Mouse (Mus musculus) embryonic stem cell, embryonic (primary cell): Measurements from ENCODE around the gene Unk.

Source experiments
- CTCF ChIA-PET, 4 experiments: fragments of 300-600 bp in 2 of 4; fragments of 350-600 bp in 2 of 4; sonication (Branson Sonifier 250); formaldehyde crosslinking; loops; one replicate each; lab custom pipeline; 2022; ENCODE audit warnings: inconsistent platforms in 2 of 4; lab: Charles Lee
- POLR2A ChIA-PET, 4 experiments: fragments of 300-600 bp in 2 of 4; fragments of 350-600 bp in 2 of 4; sonication (Branson Sonifier 250); formaldehyde crosslinking; loops; one replicate each; lab custom pipeline; 2022; ENCODE audit warnings: antibody characterized with exemption in 4 of 4, inconsistent platforms in 1 of 4; lab: Charles Lee

Gene Unk

DNA sequence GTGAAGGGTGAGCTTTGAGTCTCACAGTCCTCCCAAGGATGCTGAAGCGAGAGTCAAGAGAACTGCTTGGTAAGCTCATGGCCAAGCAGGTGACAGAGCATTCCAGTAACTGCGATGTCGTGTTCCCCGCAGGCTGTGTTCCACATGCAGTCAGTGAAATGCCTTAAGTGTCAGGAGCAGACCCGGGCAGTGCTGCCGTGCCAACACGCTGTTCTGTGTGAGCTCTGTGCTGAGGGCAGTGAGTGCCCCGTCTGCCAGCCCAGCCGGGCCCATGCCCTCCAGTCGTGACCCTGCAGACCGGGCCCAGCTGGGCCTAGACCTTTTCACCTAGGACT, 29.5 kb downstream of the Unk start:
- CTCF ChIA-PET, result no interaction called here
- POLR2A ChIA-PET, result interaction anchor here (0.8 to 8.4 kb wide), 16 partner anchors 9 to 147 kb away, joined by 3 to 81 read pairs (median 4); partner anchors contain the start of genes Unc13d (in 2 of the 4) and Galk1 (in 1 of the 4)

DNA sequence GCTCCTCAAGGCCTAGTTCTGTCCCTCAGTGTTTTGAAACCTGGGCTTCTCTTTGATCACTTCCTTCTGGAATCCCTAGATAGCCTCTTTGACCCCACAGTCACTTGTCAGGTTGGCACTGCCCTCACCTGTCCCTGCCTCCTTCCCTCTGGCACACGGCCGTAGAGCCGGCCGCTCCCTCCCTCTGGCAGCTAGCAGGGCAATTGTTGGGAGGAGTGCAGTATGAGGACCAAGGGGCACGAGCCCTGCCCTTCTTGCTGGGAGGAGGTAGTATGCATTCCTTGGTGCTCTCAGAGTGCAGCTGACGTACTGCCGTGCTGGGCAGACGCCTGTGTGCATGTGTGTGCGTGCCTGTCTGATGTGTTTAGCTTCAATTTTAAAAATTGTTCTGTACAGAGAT, 30.5 kb downstream of the Unk start:
- POLR2A ChIA-PET, result interaction anchor here in 3 of 4 experiments (0.6 to 8.4 kb wide), 15 partner anchors 9 to 49 kb away, joined by 3 to 81 read pairs (median 4); partner anchors contain the start of genes Galk1 (in 1 of the 3) and Unc13d (in 1 of the 3)
- CTCF ChIA-PET, result interaction anchor here in 1 of 4 experiments (0.7 kb wide), 1 partner anchor 1462 kb away, joined by 3 read pairs; no protein-coding TSS in a partner anchor

DNA sequence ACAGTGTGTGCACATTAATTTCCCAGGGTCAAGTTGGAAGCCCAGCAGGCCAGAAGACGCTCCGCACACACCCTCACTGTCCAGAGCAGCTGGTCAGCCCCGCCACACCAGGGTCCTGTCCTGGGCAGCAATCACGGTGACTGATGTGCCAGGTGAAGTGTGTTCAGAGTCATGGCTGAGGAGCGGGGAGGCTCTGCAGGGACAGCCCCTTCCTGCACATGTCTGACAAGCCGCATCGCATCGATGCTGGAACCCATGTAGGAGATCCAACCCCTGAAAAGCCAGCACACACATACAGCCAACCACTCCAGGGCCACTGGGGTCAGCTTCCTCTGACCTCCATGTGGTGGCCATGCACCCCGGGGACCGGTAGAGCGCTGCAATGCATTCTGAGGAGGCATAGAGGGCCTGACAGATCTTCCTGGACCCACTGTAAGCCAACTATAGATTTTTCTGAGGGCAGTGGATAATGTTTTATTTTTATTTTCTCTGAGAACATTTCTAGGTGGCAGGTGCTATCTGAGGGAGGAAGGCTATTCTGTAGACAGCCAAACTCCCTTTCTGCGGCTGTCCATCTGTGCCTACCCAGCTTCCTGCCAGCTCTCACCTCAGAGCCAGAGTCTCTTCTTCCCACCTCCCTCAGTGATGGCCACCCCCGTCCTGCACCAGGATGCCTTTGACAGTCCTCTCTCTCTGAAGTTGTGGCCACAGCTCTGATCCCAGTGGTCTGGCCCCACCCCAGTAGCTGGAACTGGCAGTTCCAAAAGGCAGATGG, 31.7 kb downstream of the Unk start:
- CTCF ChIA-PET, result interaction anchor here in 1 of 4 experiments (0.8 kb wide), 1 partner anchor 10 kb away, joined by 4 read pairs; no protein-coding TSS in a partner anchor

DNA sequence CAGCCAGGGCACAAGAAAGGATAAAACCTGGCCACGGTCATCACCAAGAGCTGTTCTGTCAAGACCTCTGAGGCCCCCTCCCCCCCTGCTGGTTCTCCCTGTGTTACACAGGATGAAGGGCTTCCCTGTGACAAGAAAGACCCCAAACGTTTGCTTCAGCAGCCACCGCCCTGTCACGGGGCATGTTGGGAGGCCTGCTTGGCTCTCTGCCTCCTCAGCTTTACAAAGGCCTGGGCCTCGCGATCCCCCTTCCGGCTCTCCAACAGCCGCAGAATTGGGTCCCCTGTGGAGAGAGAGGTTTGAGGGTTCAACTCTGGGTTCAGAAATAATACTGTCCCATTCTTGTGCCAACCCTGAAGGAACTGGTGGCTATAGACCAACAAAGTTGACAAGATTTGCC, 32.4 kb downstream of the Unk start:
- ChIA-PET CTCF (interaction anchor here in 2 of 4 experiments (0.8 to 1.6 kb wide), 2 partner anchors 9 to 13 kb away, joined by 4 read pairs; no protein-coding TSS in a partner anchor), POLR2A (interaction anchor here in 2 of 4 experiments (1.0 to 8.4 kb wide), 6 partner anchors 11 to 76 kb away, joined by 3 to 81 read pairs (median 3); partner anchors contain the start of gene Mrpl38 (in 1 of the 2))

More for the DNA sequence above, 31.7 kb downstream of the Unk start:
- POLR2A ChIA-PET, result interaction anchor here in 2 of 4 experiments (0.7 to 8.4 kb wide), 8 partner anchors 8 to 40 kb away, joined by 3 to 81 read pairs (median 3); no protein-coding TSS in a partner anchor

DNA sequence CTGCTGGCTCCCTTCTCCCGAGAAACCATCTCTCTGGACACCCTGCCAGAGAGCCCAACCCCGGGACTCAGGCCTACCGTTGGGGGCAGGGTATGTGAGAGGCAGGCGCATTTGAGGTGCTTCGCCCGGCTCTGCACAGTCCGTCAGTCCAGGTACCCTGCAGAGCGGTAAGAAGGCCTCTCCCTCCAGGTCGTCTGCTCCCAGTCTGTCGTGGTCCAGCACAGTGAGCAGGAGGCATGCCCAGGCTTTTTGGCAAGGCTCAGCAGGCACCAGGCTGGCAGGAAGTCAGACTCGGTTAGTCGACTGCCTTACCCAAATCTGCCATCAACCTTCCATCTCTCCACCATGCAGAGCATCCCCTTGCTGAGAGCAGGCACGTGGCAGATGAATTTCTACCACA, 33.4 kb downstream of the Unk start:
- POLR2A ChIA-PET, result interaction anchor here in 2 of 4 experiments (1.0 to 8.4 kb wide), 3 partner anchors 16 to 75 kb away, joined by 3 to 81 read pairs (median 6); partner anchors contain the start of gene Mrpl38 (in 1 of the 2)
- CTCF ChIA-PET, result interaction anchor here in 1 of 4 experiments (1.6 kb wide), 1 partner anchor 14 kb away, joined by 4 read pairs; no protein-coding TSS in a partner anchor

DNA sequence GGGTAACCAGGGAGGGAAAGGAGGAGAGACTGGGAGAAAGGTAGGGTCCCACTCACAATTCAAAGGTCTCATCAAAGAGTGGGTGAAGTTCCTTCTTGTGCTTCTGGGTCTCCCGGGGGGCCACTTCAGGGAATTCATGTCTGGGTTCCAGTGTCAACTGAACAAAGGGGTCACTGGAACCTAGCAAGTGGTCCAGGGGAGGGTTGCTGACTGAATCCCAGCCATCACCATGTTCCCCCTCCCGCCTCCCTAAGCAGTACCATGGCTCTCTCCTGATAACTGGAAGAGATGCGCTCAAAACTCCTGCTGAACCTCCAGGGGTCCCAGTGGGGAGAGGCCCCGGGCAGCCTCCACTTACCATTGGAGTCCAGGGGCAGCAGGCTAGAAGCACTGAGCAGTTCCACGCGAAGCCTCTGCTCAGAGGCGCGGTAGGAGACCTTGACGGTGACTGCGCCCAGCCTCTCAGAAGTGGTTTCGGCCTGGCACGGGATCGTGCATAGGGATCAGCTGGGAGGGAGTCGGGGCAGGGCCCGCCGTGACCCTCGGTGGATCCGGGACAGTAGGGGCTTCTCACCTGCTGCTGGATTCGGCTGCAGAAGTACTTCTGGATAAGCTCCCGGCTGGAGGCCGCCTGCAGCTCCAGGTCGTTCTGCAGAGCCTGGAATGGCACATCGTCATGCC, 34.2 kb downstream of the Unk start:
- POLR2A ChIA-PET, result interaction anchor here in 3 of 4 experiments (0.8 to 2.9 kb wide), 11 partner anchors 10 to 63 kb away, joined by 3 to 13 read pairs (median 4); partner anchors contain the start of gene Trim47 (in 1 of the 3)
- CTCF ChIA-PET, result interaction anchor here in 2 of 4 experiments (0.6 to 1.4 kb wide), 2 partner anchors 74 to 234 kb away, joined by 3 read pairs; partner anchors contain the start of gene Mrpl38 (in 1 of the 2)

DNA sequence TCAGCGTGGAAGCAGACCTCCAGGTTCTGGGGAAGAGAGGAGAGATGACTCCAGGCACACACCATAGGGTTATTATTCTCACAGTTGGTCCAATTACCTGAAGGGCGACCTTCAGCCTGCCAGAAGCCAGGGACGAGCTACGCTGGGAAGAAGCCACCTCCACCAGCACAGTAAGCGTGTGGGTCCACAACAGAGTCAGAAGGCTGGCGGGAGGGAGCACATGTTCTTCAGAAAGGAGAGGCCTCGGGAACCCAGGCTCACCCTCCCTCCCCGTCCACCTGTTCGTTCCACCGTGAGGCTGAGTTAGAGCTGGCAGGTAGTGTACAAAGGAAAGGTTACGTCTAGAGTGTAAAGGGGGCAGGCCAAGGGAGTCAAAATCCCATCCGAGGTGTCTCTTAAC, 35.2 kb downstream of the Unk start:
- ChIA-PET CTCF (interaction anchor here in 2 of 4 experiments (0.6 to 1.4 kb wide), 2 partner anchors 45 to 73 kb away, joined by 3 read pairs; partner anchors contain the start of gene Mrpl38 (in 1 of the 2)), POLR2A (interaction anchor here in 3 of 4 experiments (0.9 to 4.1 kb wide), 11 partner anchors 11 to 62 kb away, joined by 3 to 19 read pairs (median 5); partner anchors contain the start of gene Trim47 (in 1 of the 3))

DNA sequence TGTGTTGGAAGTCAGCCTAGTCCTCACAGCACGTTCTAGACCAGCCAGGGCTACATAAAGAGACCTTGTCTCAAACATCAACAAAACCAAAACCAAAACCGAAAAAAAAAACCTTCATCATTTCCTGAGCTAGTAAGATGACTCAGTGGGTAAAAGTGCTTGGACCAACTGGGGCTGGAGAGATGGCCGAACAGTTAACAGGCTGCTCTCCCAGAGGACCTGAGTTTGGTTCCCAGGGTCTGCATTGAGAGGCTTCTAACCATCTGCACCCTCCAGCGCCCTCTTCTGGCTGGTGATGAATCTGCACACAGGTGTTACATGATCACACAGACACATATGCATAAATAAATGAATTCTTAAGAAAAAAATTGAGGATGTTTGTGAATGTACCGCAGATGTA, 41.4 kb downstream of the Unk start:
- ChIA-PET POLR2A (interaction anchor here in 2 of 4 experiments (1.0 to 2.7 kb wide), 6 partner anchors 12 to 70 kb away, joined by 3 to 8 read pairs (median 6); no protein-coding TSS in a partner anchor), CTCF (interaction anchor here in 3 of 4 experiments (0.6 to 1.1 kb wide), 3 partner anchors 9 to 357 kb away, joined by 3 to 4 read pairs (median 3); no protein-coding TSS in a partner anchor)

DNA sequence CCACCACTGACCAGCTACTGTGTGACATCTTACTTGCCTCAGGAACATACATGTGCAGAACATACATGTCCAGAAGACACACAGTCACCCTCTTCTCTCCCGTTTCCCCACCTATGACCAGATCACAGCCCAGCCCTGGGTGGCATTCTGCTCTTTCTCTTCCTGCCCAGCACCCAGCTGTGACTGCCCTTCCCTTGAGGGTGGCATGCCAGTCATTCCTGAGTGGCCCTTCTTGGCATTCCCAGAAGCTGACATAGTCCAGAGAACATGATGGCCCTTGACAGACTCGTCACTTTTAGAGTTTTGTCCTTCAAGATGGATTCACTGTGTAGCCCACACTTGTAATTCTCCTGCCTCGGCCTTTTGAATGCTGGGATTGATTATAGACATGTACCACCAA, 42.5 kb downstream of the Unk start:
- ChIA-PET CTCF (interaction anchor here in 3 of 4 experiments (0.6 to 1.1 kb wide), 5 partner anchors 10 to 392 kb away, joined by 3 to 4 read pairs (median 4); no protein-coding TSS in a partner anchor), POLR2A (interaction anchor here in 2 of 4 experiments (0.7 to 2.7 kb wide), 12 partner anchors 9 to 102 kb away, joined by 3 to 8 read pairs (median 6); no protein-coding TSS in a partner anchor)

DNA sequence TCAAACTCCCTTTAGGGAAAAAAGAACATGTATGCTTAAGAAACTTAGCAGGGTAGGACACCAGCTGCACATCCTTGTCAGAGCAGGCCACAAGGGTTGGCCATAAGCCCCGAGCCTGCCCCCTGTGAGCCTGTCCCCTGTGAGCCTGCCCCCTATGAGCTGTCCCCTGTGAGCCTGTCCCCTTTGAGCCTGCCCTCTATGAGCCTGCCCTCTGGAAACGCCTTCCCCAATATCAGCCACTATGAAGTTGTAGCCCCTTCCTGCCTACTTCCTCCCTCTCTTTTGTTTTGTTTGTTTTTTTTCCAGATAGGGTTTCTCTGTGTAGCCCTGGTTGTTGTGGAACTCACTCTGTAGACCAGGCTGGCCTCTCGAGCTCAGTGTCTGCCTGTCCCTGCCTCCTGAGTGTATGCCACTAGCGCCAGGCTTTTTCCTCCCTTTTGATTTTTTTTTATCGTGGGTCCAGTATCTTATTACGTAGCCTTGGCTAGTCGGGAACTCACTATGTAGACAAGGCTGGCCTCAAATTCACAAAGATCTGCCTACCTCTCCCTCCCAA, 44.4 kb downstream of the Unk start:
- POLR2A ChIA-PET, result interaction anchor here in 3 of 4 experiments (0.8 to 2.2 kb wide), 8 partner anchors 10 to 55 kb away, joined by 3 to 16 read pairs (median 5); no protein-coding TSS in a partner anchor
- CTCF ChIA-PET, result interaction anchor here in 1 of 4 experiments (1.1 to 1.7 kb wide), 3 partner anchors 26 to 215 kb away, joined by 3 to 5 read pairs (median 3); no protein-coding TSS in a partner anchor

DNA sequence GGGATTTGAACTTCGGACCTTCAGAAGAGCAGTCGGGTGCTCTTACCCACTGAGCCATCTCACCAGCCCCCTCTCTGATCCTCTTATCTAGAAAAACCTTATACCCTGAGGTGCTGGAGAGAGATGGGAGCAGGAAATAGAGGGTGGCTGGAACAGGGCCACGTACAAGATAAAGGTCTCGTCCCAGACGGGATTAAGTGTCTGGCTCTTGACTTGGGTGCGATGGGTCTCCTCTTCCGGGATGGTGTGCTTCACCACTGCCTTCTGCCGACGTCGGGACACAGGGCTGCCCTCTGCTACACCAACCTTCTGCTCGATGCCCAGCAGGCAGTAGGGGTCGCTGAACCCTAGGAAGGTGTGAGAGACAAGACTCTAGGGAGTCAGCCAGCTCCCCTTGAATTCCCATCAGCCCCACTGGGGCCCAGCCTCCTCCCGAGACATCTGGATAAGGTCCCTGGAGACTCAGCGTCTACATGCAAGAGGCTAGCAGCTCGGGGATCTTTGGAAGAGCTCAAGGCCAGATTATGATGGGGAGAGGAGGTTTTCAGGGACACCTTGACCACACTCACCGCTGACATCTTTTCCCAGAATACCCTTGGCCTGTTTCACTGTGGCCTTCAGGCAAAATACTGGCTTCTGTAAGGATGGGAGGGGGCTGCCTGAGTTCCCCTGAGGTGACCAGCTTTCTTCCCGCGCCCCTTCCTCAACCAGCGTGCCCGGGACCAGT, 45.6 kb downstream of the Unk start:
- POLR2A ChIA-PET, result interaction anchor here (0.6 to 5.0 kb wide), 21 partner anchors 8 to 415 kb away, joined by 3 to 50 read pairs (median 4); partner anchors contain the start of genes Smim6 (in 1 of the 4) and Unk (in 1 of the 4)
- CTCF ChIA-PET, result interaction anchor here (0.6 to 1.7 kb wide), 15 partner anchors 9 to 673 kb away, joined by 3 to 19 read pairs (median 4); partner anchors contain the start of genes Galk1 (in 1 of the 4), Mrpl38 (in 1 of the 4) and Unk (in 1 of the 4)

DNA sequence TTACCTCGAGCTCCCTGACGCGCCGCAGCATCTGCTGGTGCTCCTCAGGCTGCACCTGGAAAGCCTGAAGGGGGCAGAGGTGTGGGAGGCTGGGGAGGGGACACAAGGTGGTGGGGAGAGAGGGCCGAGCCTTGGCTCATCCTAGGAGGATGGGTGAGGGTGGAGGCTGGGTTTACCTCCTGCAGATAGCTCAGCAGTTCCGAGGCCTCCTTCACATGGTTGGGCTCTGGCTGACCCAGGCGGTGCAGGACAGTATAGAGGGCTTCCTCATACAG, 46.1 kb downstream of the Unk start:
- CTCF ChIA-PET, result interaction anchor here (0.6 to 1.7 kb wide), 12 partner anchors 8 to 673 kb away, joined by 3 to 5 read pairs (median 4); partner anchors contain the start of genes Galk1 (in 1 of the 4) and Unk (in 1 of the 4)
- POLR2A ChIA-PET, result interaction anchor here (0.6 to 5.0 kb wide), 18 partner anchors 8 to 256 kb away, joined by 3 to 50 read pairs (median 4); partner anchors contain the start of gene Unk (in 1 of the 4)

DNA sequence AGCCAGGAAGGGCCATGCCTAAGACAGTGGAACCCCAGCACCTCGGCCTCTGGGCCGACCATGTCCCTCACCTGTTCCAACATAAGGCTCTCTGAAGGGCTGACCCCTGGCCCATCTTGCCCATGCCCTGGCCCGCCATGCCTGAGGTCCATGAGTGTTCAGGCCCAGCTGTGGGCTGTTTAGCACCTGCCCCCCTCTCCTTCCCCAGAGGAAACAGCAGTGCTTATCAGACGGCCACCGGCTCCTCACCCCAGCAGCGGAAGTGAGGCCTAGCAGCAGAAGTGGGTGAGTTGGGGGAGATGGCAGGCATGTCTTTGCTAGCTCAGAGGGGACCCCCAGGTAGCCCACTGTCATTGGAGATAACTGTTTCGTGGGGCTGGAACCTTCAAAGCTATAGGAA, 46.7 kb downstream of the Unk start:
- POLR2A ChIA-PET, result interaction anchor here (0.6 to 5.0 kb wide), 15 partner anchors 8 to 255 kb away, joined by 3 to 50 read pairs (median 6); partner anchors contain the start of genes Mrpl38 (in 1 of the 4), Trim65 (in 1 of the 4) and Unk (in 1 of the 4)
- CTCF ChIA-PET, result no interaction called here

DNA sequence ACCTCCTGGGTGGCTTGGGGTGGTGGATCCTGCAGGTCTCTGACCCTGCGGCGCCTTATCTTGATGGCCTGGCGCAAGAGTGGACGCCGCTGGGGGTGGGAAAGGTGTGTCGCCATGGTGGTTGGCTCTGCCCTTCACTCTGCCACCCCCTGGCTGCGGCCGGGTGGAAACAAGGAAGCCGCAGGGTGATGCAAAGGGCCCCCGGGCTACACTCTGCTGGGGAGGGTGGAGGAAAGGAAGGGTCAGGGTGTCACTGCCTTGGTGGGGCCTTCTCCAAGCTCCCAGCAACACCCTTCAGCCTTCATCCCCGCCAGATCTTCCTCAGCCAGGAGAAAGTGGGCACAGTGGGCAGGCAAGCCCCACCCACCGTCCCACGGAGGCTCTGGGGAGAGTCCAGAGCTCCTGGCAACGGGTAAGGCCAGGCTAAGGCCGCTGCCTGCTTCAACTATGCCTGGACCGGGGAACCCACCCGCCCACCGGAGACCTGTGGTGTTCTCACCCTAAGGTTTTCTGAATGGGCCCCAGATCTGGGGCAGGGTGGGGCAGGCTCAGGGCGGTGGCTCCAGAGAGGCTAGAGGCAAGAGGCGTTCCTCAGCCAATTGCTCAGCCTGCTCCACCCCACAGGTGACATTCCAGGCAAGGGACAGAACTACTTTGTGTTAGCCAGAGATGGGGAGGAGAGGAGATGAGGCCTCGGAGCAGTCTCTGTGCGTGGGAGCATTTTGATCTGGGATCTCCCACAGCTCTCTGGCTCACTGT, 47.5 kb downstream of the Unk start, which contains the start of gene Unc13d:
Unc13d (minus strand) TSS at position 516 of the 759 bp plus-strand sequence.
- ChIA-PET POLR2A (interaction anchor here in 3 of 4 experiments (0.6 to 5.0 kb wide), 13 partner anchors 10 to 61 kb away, joined by 3 to 50 read pairs (median 6); partner anchors contain the start of genes Mrpl38 (in 1 of the 3), Trim65 (in 1 of the 3) and Unk (in 1 of the 3)), CTCF (no interaction called here)

DNA sequence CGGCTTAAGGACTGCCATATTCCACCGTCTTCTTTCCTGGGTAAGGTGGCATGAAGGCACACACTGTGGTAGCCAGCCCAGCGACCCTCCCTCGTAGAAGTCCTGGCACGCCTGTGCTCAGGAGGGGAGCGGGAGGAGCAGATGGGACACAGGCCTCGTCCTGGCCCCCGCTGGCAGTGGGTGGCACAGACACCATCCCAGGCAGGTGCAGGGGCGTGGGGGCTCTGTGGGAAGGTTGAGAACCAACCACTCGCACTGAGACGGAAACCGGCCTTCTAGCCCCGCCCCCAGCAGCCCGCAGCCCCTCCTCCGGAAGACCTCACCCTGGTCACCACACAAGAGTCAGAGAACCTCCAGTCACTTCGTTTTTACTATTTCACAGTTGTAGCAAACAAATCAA, 48.1 kb downstream of the Unk start:
- ChIA-PET POLR2A (interaction anchor here in 3 of 4 experiments (0.9 to 5.0 kb wide), 12 partner anchors 11 to 107 kb away, joined by 3 to 50 read pairs (median 5); no protein-coding TSS in a partner anchor), CTCF (interaction anchor here in 1 of 4 experiments (1.9 kb wide), 1 partner anchor 24 kb away, joined by 5 read pairs; no protein-coding TSS in a partner anchor)
